Mouse (Mus musculus) large intestine, adult 2 months (tissue): ENCODE data around the gene Fgfr1op2. TPM values are rescaled to one million over a fixed set of nuclear protein-coding genes. Genes with fewer than 3 reads are reported as not detected.

Experiments
- DNase-seq: peaks from one replicate; pipeline ENCODE4 v3.0.0-alpha.2; 2012; ENCODE audit warnings: low read depth, low spot score
- WGBS: fragments of 180-500 bp; shearing (Covaris S2); methylation state at CpG from one replicate; pipeline ENCODE4 v1.1.7; 2018; 5-methylcytosine and 5-hydroxymethylcytosine counted together
- polyA plus RNA-seq: library from polyadenylated mRNA; depleted of rRNA; stranded (reverse); fragments of >200 nt; gene quantifications from 2 replicates; pipeline ENCODE4 v1.2.3, GENCODE M21; 2012

Fgfr1op2 gene
- polyA plus RNA-seq, 1 experiment = 28.8 TPM

- DNase-seq = no peak
- WGBS = 94% methylated on average over 5 of the region's 5 CpGs
Observed at GRCm38 (mm10) chr6:146585134-146585533, 8.1 kb downstream of the Fgfr1op2 start.

GRCm38 (mm10) chr6:146602601-146603000 lies 25.6 kb downstream of the Fgfr1op2 start:
- 90% methylated on average over 4 of the region's 4 CpGs for WGBS

GRCm38 (mm10) chr6:146603651-146604050 lies 26.6 kb downstream of the Fgfr1op2 start:
- DNase-seq = no peak
- WGBS = 82% methylated on average over 10 of the region's 10 CpGs

More at GRCm38 (mm10) chr6:146602601-146603000, 25.6 kb downstream of the Fgfr1op2 start:
- no peak for DNase-seq

GRCm38 (mm10) chr6:146611385-146611784 lies 34.4 kb downstream of the Fgfr1op2 start:
- DNase-seq = no peak
- WGBS = 87% methylated on average over 6 of the region's 6 CpGs

- DNase-seq = no peak
- WGBS = 80% methylated on average over 7 of the region's 7 CpGs
Observed at GRCm38 (mm10) chr6:146611897-146612296, 34.9 kb downstream of the Fgfr1op2 start.

GRCm38 (mm10) chr6:146612736-146613135 lies 35.7 kb downstream of the Fgfr1op2 start:
- no peak for DNase-seq
- 89% methylated on average over 5 of the region's 5 CpGs for WGBS

GRCm38 (mm10) chr6:146613907-146614306 lies 36.9 kb downstream of the Fgfr1op2 start:
- 93% methylated on average over 5 of the region's 5 CpGs for WGBS
- no peak for DNase-seq

GRCm38 (mm10) chr6:146614541-146614940 lies 37.5 kb downstream of the Fgfr1op2 start:
- no peak for DNase-seq
- 59% methylated on average over 5 of the region's 5 CpGs for WGBS

GRCm38 (mm10) chr6:146615891-146616290 lies 38.9 kb downstream of the Fgfr1op2 start:
- 90% methylated on average over 8 of the region's 8 CpGs for WGBS
- DNase-seq = no peak

- 57% methylated on average over 2 of the region's 2 CpGs for WGBS
Observed at GRCm38 (mm10) chr6:146616670-146617069, 39.7 kb downstream of the Fgfr1op2 start.

GRCm38 (mm10) chr6:146628123-146628522 lies 51.1 kb downstream of the Fgfr1op2 start:
- 70% methylated on average over 3 of the region's 3 CpGs for WGBS
- DNase-seq = no peak

More at GRCm38 (mm10) chr6:146616670-146617069, 39.7 kb downstream of the Fgfr1op2 start:
- DNase-seq = no peak

GRCm38 (mm10) chr6:146629781-146630756 lies 53.1 kb downstream of the Fgfr1op2 start:
- DNase-seq = no peak
- WGBS = 72% methylated on average over 9 of the region's 9 CpGs

GRCm38 (mm10) chr6:146630961-146631360 lies 54.0 kb downstream of the Fgfr1op2 start:
- WGBS = 66% methylated on average over 4 of the region's 4 CpGs
- DNase-seq = no peak

- no peak for DNase-seq
- 80% methylated on average over 8 of the region's 8 CpGs for WGBS
Observed at GRCm38 (mm10) chr6:146631847-146632246, 54.8 kb downstream of the Fgfr1op2 start.

- no peak for DNase-seq
- WGBS = 89% methylated on average over 9 of the region's 9 CpGs
Observed at GRCm38 (mm10) chr6:146632403-146632802, 55.4 kb downstream of the Fgfr1op2 start.

- DNase-seq = no peak
- 63% methylated on average over 8 of the region's 8 CpGs for WGBS
Observed at GRCm38 (mm10) chr6:146633097-146633496, 56.1 kb downstream of the Fgfr1op2 start.

GRCm38 (mm10) chr6:146633629-146634014 lies 56.6 kb downstream of the Fgfr1op2 start:
- no peak for DNase-seq
- WGBS = 8% methylated on average over 14 of the region's 14 CpGs

GRCm38 (mm10) chr6:146634015-146634722 lies 57.2 kb downstream of the Fgfr1op2 start:
- no peak for DNase-seq
- WGBS = under 1% methylated on average over 80 of the region's 82 CpGs

GRCm38 (mm10) chr6:146634759-146635606 lies 58.0 kb downstream of the Fgfr1op2 start:
- WGBS = 66% methylated on average over 4 of the region's 4 CpGs
- no peak for DNase-seq

- 83% methylated on average over 5 of the region's 5 CpGs for WGBS
- no peak for DNase-seq
Observed at GRCm38 (mm10) chr6:146636482-146636881, 59.5 kb downstream of the Fgfr1op2 start.
